Mouse (Mus musculus) intestine, embryonic 16.5 days (tissue): Measurements from ENCODE around the gene Ssh1. TPM values are rescaled to one million over a fixed set of nuclear protein-coding genes. Genes with fewer than 3 reads are reported as not detected.

Experiments
- ATAC-seq: fragments of 200-750 bp; cut with Nextera tagmentation; 2 replicates; pipeline ENCODE4 v1.8.0; 2017; ENCODE audit warnings: moderate TSS enrichment, moderate library complexity
- H3K27ac ChIP-seq: fragments of 300-500 bp; sonication (generic); 2 replicates; pipeline ENCODE4 v1.5.1; 2014; ENCODE audit warnings: mild to moderate bottlenecking, low read length
- H3K27me3 ChIP-seq: fragments of 300-500 bp; sonication (generic); replicated peaks from 2 replicates; pipeline ENCODE4 v1.6.1; 2014; ENCODE audit warnings: low read length, control low read depth, mixed read lengths; ENCODE audit not compliant: control insufficient read depth, insufficient read depth
- H3K36me3 ChIP-seq: fragments of 300-500 bp; sonication (generic); 2 replicates; pipeline ENCODE4 v1.6.1; 2014; ENCODE audit warnings: low read length, control low read depth; ENCODE audit not compliant: control insufficient read depth, insufficient read depth
- H3K4me1 ChIP-seq: fragments of 300-500 bp; sonication (generic); 2 replicates; pipeline ENCODE4 v1.6.1; 2014; ENCODE audit warnings: low read length, control low read depth, mixed read lengths; ENCODE audit not compliant: control insufficient read depth, insufficient read depth
- H3K4me2 ChIP-seq: fragments of 300-500 bp; sonication (generic); 2 replicates; pipeline ENCODE4 v1.6.1; 2014; ENCODE audit warnings: low read depth, low read length, control low read depth
- H3K4me3 ChIP-seq: fragments of 300-500 bp; sonication (generic); 2 replicates; pipeline ENCODE4 v1.5.1; 2014; ENCODE audit warnings: mild to moderate bottlenecking, low read length
- H3K9ac ChIP-seq: fragments of 300-500 bp; sonication (generic); 2 replicates; pipeline ENCODE4 v1.6.1; 2014; ENCODE audit warnings: low read depth, low read length
- H3K9me3 ChIP-seq: fragments of 300-500 bp; sonication (generic); 2 replicates; pipeline ENCODE4 v1.6.1; 2016; ENCODE audit warnings: low read length, control low read depth; ENCODE audit not compliant: control insufficient read depth
- WGBS: fragments of 180-500 bp; shearing (Covaris S2); extraction: QIAGEN DNeasy Blood & Tissue Kit; methylation state at CpG from one replicate; pipeline ENCODE4 v1.1.7; 2014; 5-methylcytosine and 5-hydroxymethylcytosine counted together
- polyA plus RNA-seq: library from polyadenylated mRNA; unstranded; fragments of >200 nt; fragmentation: Nextera tagmentation; extraction: Ambion mirVana; gene quantifications from 2 replicates; pipeline ENCODE4 v1.2.1, GENCODE M21; 2015

Gene Ssh1
- polyA plus RNA-seq, 1 experiment from 2014 or later: 7.1 TPM

DNA sequence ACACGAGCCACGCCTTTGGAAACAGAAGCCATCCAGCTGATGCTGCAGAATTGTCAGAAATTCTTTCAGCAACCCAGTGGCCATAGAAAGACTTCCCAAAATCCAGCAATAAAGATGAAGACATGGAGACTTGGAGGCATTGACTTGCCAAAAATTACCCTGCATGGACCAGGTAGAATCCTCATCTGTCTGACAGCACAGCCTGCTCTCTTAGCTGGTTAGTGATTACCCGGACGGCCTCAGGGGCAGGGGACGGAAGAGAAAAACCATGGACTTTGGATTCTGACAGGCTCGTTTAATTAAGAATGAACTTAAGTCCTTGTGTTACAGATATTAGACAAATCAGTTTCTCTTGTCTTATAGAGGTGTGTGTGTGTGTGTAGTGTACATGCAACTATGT, 83.0 kb downstream of the Ssh1 start:
- Histone ChIP-seq H3K36me3 (no peaks in the 10 kb centered on the region), H3K27ac (peak overlapping the region; percentile 92), H3K9ac (peak overlapping the region; percentile 44), H3K27me3 (no peaks in the 10 kb centered on the region), H3K9me3 (no peaks in the 10 kb centered on the region), H3K4me3 (no peak overlapping the region), H3K4me1 (peaks cover 19% of the 10 kb centered on the region), H3K4me2 (peak overlapping the region; percentile 41)
- no peak for ATAC-seq
- WGBS: 53% methylated on average over 6 of the region's 6 CpGs

DNA sequence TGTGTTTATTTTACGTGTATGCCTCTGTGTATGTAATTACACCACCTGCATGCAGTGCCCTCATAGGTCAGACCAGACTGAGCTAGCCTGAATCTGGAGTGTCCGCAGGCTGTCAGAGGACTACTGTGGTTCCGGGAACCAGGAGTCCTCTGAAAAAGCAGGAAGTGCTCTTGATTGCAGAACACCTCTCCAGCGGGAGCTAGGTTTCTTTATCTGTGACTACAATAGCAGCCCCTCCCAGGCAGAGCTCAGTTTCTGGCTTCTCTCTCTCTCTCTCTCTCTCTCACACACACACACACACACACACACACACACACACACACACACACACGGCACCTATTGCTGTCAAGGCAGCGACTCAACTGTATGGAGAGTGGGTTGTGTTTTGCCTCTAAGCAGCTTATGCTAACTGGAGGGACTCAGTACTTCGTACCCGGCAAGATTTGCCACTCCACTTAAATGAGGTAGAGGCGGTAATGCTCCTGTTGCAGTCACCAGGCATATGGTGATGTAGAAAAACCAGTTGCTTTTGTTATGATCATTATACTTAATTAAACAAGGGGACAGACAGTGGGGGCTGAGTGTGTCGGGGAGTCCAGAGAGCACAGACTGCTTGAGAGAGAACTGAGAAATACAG, 83.5 kb downstream of the Ssh1 start:
- ATAC-seq: peak; percentile 16
- H3K4me1 ChIP-seq: peaks cover 24% of the 10 kb centered on the region
- no peak overlapping the region for H3K4me3 ChIP-seq
- 23% methylated on average over 10 of the region's 10 CpGs for WGBS
- H3K9me3 ChIP-seq: no peaks in the 10 kb centered on the region
- H3K9ac ChIP-seq: peak overlapping the region; percentile 44
- no peaks in the 10 kb centered on the region for H3K36me3 ChIP-seq
- peak overlapping the region; percentile 92 for H3K27ac ChIP-seq
- no peaks in the 10 kb centered on the region for H3K27me3 ChIP-seq
- peak overlapping the region; percentile 41 for H3K4me2 ChIP-seq

DNA sequence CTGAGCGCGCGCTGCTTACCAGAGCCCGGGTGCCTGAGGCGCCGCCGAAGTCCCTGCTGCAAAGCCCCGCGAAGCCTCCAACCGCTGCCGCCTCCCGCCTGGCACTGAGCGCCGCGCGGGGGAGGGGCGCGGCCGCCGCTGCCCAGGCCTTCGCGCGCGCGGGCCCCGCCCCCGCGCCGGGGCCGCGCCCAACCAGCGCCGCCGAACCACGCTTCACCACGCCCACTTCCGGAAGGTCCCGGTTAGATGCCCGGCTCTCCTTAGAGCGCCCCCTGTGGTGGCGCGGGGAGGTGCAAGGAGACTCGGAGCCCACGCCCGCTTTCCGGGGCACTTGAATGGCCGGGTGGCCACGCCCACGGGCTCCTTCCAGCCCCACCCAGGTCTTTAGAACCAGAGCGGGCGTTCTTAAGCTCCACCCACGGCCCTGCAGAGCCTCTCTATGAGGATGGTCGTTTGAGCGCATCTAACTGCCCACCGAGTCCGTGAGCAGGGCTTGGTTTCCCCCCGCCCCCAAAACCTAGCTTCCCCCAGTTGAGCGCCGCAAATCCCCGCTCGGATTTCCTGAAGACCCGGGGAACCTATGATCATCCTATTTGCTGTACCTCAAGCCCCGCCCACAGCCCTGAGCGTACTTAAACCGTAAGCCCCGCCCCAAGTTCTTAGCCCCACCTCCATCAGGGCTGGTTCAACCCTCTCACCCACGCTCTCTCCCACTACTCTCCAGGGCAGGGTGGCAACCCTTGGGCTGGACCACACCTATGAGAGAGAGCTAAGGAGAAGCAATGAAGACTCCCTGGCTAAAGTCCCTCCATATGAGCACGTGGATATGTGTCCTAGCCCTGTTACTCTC, 84.9 kb downstream of the Ssh1 start, which contains the start of gene Coro1c:
Gene Coro1c, minus strand, starts transcription at position 167 of the 850 bp plus-strand sequence.
- Histone ChIP-seq H3K27me3 (no peaks in the 10 kb centered on the region), H3K4me1 (peaks cover 32% of the 10 kb centered on the region), H3K9me3 (no peaks in the 10 kb centered on the region), H3K9ac (peak within 1 kb of the TSS; percentile 99), H3K4me2 (peak within 1 kb of the TSS; percentile 67), H3K36me3 (no peaks in the 10 kb centered on the region), H3K4me3 (peak within 1 kb of the TSS; percentile 92), H3K27ac (peak within 1 kb of the TSS; percentile 99)
- WGBS: under 1% methylated on average over 63 of the region's 68 CpGs
- peak; percentile 85 for ATAC-seq

DNA sequence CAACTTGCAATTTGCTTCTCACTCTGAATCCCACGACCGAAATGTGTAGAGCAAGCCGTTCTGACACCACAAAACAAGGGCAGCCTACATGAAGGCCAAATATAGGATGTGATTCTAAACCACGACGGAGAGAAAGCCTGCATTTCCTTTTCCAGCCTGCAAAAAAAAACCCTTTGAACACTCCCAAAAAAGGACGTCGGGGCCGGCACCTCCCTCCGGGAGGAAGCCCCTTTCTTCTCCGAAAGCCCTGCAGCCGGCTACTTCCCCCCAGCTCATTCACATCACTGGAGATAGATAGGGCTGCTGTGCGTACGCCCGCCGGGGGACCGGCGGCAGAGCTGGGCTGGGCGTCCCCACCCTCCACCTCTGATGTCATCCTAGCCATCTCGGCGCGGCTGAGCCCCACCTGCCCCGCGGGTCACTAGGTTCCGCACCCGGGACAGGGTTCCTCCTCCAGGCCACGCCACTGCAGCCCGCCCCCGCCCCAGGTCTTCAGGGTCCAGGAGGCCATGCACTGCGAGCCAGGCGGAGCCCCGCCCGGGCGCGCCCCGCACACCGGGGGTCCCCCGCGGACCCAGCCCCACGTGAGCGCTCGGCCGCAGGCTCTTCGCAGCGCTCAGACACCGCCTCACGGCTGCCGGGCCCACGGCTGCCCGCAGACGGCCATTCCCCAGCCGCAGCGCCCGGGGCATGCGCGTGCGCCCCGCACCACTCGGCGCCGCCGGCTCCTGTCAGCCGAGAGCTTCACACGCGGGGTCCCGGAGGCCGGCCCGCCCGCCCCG, 85.7 kb downstream of the Ssh1 start:
- Histone ChIP-seq H3K4me1 (peaks cover 39% of the 10 kb centered on the region), H3K27ac (peak overlapping the region; percentile 99), H3K9ac (peak overlapping the region; percentile 99), H3K4me3 (peak overlapping the region; percentile 92), H3K4me2 (peak overlapping the region; percentile 67), H3K9me3 (no peaks in the 10 kb centered on the region), H3K27me3 (no peaks in the 10 kb centered on the region), H3K36me3 (no peaks in the 10 kb centered on the region)
- under 1% methylated on average over 69 of the region's 69 CpGs for WGBS
- ATAC-seq: peak; percentile 57

DNA sequence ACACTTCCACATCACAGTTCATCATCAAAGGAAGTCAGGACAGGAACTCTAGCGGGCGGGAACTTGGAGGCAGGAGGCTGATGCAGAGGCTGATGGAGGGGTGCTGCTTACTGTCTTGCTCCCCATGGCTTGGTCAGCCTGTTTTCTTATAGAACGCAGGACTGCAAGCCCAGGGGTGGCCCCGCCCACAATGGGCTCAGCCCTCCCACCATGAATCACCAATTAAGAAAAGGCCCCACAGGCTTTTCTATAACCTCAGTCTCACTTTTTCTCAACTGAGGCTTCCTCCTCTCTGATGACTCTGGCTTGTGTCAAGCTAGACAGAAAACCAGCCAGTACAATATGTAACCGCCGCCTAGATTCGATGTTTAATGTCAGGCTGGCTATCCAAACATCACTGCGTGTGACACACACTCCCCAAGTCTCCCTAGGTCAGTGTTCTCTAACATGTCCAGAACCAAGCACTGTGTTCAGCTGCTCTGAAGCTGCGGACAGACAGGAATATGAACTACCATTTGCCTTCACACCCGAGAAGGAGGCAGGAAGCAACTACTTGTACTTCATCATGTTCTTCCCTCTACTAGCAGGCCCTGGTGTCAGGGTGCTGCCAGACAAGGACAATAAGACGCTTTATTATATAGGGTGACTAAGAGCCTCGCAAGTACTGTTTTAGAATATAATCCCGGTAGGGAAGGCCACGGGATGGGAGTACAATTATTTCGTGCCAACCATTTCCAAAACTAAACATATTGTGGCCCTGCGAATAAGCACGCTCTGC, 86.5 kb downstream of the Ssh1 start:
- ATAC-seq: no peak
- Histone ChIP-seq H3K4me2 (peak overlapping the region; percentile 67), H3K9ac (peak overlapping the region; percentile 99), H3K4me1 (peaks cover 45% of the 10 kb centered on the region), H3K27me3 (no peaks in the 10 kb centered on the region), H3K4me3 (peak overlapping the region; percentile 92), H3K36me3 (no peaks in the 10 kb centered on the region), H3K27ac (peak overlapping the region; percentile 99), H3K9me3 (no peaks in the 10 kb centered on the region)
- 7% methylated on average over 17 of the region's 17 CpGs for WGBS

DNA sequence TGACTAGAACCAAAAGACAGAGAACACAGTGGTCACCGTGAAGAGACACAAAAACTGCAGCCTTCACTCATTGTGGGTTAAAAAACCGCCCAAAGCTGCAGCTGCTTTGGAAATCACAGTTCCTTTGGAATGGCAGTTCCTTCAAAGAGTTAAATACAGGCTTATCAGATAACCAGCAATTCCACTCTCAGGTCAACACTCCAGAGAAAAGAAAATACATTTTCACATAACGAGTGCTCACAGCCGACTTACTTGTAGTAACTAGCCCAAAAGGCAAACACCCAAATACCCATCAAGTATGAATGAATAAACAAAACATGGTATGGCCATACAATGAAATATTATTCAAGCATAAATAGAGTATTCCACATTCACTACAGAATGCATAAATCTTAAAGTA, 88.7 kb downstream of the Ssh1 start:
- Histone ChIP-seq H3K27ac (no peak overlapping the region), H3K4me2 (peak overlapping the region; percentile 67; the same call in 1 of the 2 replicates), H3K4me1 (peaks cover 52% of the 10 kb centered on the region)

DNA sequence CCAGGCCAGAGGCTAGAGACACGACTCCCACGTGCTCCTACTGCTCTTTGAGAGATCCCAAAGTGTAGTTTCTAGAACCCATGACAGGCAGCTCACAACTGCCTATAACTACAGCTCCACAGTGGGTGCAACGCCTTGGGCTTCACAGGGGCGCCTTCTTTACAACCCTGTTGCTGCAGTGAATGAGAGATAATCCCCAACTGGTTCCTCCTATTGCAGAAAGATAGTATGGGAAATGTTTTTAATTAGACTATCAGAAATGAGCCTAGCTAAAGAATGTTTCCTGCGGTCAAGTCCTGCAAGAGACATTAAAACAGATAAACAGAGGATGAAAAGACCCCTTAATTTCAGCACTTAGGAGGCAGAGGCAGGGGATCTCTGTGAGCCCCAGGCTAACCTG, 90.7 kb downstream of the Ssh1 start:
- H3K4me3 ChIP-seq: no peak overlapping the region
- no peak overlapping the region for H3K27ac ChIP-seq
- peaks cover 54% of the 10 kb centered on the region for H3K4me1 ChIP-seq
- 63% methylated on average over 5 of the region's 5 CpGs for WGBS
- no peaks in the 10 kb centered on the region for H3K27me3 ChIP-seq
- no peak overlapping the region for H3K4me2 ChIP-seq
- no peak overlapping the region for H3K9ac ChIP-seq
- no peaks in the 10 kb centered on the region for H3K36me3 ChIP-seq
- no peaks in the 10 kb centered on the region for H3K9me3 ChIP-seq
- ATAC-seq: no peak

More for the DNA sequence above, 88.7 kb downstream of the Ssh1 start:
- Histone ChIP-seq H3K9me3 (no peaks in the 10 kb centered on the region), H3K36me3 (no peaks in the 10 kb centered on the region), H3K4me3 (no peak overlapping the region), H3K27me3 (no peaks in the 10 kb centered on the region), H3K9ac (no peak overlapping the region)
- ATAC-seq: no peak
- 35% methylated on average over 4 of the region's 4 CpGs for WGBS

DNA sequence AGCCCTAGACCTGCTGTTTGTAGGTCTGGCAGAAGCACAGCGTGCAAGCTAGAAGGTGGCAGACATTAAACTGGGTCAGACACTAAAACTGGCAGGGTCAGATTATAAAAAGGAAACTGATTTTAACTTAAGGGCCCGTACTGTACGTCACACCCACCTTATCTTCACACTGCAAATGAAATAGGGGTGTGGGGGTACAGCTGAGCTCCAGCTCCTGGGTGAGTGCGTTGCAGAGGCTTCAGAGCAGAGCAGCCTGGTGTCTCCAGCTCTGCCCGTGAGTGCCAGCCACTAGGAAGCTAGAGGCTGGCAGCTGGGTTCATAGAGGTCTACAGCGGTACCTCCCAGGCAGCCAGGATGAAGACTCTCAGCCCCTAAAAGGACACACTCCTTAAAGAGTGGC, 91.7 kb downstream of the Ssh1 start:
- Histone ChIP-seq H3K4me1 (peaks cover 62% of the 10 kb centered on the region), H3K4me3 (no peak overlapping the region), H3K27me3 (no peaks in the 10 kb centered on the region), H3K27ac (peak overlapping the region; percentile 10), H3K4me2 (no peak overlapping the region), H3K9ac (peak overlapping the region; percentile 45), H3K9me3 (no peaks in the 10 kb centered on the region), H3K36me3 (no peaks in the 10 kb centered on the region)
- 56% methylated on average over 6 of the region's 6 CpGs for WGBS
- peak; percentile 50; the same call in 1 of the 2 replicates for ATAC-seq
